Mouse (Mus musculus) embryo, embryonic 10.5 days (tissue): ENCODE results near the gene Isoc2a.
A peak's percentile ranks its signal among the peaks of the same experiment; 100 is the strongest.
"Not testable (repeated sequence)": the region's sequence is repeated elsewhere in the genome, so short reads cannot be mapped to it uniquely, and the experiment has no call there.

Source experiments
- DNase-seq: peaks from one replicate; pipeline ENCODE4 v3.0.0-alpha.2; 2015; ENCODE audit warnings: low spot score

Gene Isoc2a

DNA sequence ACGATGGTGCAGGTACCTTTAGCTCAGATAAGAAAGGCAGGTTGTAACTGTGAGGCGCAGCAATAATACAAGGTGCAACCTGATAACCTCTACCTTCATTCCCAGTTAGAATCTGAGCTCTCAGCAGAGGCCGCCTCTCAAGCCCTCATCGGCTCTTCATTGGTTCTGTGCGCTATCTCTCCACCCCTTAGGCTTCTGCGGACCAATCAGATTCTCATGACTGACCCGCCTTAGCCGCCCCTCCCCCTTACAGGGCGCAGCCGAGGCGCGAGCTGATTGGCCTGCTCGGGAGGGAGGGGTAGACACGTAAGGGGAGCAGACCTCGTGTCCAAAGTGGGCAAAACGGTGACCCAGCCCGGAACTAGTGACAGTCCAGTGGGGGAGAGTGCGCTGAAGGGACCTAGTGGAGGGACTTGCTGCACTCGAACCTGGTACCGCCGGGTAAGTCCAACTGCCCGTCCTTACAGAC is at the start of gene Isoc2a:
Gene Isoc2a (plus strand): TSS at position 401 of the 469 bp plus-strand sequence.
- peak; percentile 96 for DNase-seq

DNA sequence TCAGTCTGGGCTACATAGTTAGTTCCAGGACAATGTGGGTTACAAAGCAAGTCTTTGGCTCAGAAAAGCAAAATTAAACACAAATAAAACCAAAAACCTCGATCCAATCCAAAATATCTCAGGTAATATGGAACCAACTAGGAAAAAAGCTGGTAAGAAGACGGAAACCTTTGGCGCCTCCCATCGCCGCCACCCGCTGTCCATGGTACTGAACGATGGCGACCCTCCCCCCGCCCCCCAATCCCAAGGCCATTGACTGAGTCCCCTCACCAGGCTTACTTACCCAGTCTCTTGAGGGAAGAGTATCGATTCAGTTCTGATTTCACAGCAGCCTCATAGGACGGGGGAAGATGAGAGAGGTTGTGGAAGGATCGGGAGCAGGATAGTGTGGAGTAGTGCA is 46.5 kb upstream of the Isoc2a start:
- DNase-seq = peak; percentile 51

DNA sequence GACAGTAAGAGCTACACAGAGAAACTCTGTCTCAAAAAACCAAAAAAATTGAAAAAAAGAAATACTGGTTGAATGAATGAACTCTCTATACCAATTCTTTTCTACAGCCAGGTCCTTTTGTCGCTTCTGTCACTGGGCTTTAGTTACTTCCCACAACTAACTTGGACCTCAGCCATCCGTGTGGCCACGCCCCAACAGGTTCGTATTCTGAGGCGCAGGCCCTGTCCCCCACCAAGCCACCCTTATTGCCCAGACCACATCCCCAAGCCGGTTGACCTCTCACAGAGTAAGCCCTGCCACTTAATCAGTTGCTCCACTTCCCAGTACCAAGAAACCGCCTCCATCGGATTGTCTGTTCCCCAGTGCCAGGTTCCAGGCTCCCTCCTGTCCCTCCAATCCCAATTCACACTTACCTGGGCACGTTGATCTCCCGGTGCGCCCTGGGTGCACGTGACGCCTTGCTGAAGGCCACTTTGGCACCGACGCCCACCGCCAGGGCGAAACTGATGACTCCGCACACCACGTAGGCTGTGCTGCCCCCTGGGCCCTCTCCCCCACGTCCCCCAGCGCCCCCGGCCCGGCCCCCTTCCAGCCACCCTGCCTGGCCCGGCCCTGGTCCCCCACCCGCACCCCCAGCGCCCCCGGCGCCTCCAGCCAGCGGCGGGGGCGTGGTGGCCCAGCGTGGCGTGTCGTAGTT is 41.2 kb upstream of the Isoc2a start:
- no peak for DNase-seq

DNA sequence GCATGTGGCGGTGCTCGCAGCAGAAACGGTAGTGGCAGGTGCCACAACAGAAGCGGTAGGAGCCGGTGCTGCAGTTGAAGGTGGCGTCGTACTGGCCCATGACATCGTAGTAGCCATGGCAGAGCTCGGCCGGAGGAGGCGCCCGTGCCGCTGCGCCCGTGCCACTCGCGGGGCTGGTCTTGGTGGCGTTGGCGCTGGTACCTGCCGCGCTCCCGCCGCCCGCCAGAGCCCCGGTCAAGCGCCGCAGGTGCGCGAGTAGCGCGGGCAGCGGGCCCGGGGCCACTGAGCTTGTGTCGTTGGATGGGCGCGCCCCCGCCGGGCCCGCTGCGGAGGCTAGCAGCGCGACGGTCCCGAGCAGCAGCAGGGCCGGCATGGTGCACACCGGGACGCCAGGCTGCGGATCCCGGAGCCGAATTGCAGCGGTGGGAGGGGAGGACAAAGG is 40.6 kb upstream of the Isoc2a start:
- DNase-seq = peak; percentile 70

DNA sequence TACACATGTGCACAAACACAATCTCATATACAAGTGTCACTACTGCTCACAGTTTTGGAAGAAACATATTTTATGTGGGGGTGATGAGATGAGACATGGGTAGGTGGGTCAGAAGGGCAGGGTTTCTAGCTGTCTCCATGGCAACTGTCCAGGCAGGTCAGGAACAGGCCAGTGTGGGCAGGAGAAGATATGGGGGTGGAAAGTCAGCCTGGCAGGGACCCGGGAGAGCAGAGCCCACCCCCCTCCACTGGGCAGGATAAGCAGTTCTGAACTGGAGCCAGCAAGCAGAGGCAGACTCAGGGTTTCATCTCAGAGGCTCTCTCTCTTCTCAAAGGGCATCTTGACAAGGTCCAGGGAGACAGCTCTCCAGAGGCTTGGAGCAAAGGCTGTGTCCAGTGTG is 39.3 kb upstream of the Isoc2a start:
- no peak for DNase-seq

DNA sequence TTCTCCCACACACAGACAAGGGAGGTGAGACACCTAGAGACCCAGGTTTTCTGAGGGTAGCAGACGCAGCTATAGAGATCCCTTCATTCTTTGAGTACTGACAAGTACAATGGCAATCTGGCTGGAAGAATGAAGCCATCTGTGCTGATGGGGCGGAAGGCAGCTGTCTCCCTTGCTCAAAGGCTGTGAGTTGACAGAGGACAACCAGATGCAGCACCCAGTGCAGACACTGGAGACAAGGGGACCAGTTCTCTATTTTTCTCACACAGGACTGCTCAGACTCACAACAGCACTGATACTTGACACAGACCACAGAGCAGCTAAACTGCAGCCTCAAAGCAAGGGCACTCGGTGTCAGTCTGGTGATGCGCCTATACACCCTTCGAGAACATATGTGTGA is 34.9 kb upstream of the Isoc2a start:
- DNase-seq = no peak

DNA sequence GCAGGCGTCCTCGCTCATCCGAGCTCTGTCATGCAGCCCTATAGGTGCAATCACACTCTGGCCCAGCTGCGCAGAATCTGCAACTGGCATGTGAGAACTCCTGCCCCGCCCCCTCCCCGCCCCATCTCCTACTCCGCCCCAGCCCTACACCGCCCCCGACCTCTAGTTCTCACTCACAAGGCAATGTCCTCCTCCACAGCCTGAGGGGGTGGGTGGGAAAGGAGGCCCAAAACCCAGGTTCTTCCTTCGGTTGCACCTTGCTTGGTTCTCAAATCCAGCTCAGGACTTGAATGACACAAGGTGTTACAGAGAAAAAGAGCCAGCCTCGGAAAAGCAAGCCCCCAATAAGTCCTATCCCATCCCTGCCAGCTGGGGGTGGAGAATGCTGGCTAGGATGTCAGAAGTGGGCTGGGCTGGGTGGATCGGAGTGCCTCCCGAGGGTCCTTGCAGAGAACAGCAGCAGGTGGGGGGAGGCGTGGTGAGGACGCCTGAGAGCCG is 34.3 kb upstream of the Isoc2a start:
- peak; percentile 66 for DNase-seq

DNA sequence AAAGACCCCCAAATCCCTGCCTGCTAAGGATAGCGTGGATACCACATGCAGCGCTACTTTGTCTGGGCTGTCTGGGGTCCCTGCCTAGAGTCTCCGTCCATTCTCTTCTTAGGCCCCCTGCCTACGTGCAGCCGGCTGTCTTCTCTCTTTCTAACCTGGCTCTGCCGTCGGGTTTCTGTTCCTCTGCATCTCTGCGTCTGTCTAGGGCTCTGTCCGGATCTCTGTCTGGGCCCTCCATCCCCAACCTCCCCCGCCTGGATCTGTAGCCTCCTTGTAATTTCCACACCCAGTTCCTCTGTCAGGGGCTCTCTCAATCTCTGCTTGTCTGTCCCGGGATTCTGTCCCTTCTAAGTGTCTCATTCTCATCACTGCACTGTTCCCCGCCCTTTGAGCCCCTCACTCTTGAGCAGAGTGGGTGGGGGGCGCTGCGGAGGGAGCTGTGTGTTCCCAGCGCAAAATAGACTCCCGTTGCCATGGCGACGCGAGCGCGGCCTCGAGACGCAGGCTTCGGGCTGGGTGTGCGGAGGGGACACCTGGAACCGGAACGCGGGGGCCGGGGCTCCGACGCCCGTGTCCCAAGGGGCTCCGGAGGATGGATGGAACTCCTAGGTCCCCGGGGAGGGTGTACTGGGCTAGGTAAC is 33.2 kb upstream of the Isoc2a start:
- DNase-seq = peak; percentile 74

DNA sequence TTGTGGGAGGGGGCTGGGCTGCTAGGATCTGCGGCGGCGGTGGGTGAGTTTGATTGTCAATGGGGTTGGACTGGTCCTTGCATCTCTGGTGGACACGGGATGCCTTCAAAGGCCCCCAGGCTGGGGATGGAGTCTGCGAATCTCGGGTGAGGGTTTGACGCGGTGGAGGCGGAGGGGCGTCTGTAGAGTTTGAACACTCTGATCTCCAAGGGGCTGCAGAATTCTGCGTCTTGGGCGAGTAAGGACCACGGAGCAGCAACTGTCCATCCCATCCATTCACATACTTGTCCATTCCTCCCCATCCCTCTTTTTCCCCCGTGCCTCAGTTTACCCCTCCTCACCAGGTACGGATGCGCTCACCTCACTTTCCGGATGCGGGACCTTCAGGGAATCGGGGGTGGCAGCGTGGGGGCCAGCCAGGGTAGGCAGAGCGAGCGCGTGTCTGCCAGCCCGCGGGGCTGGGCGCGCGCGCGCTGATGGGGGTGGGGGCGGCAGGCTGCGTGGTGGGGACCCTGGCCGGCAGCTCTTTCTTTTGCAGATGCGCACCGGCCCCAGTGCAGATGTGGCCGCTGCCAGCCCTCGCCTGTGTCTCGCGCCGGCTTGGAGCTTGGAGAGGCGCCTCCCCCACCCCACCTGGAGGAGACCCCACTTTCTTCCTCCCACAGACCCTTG is 32.6 kb upstream of the Isoc2a start, which contains the start of gene Shisa7:
Gene Shisa7 (minus strand): TSS at position 452 of the 672 bp plus-strand sequence.
- DNase-seq = no peak

DNA sequence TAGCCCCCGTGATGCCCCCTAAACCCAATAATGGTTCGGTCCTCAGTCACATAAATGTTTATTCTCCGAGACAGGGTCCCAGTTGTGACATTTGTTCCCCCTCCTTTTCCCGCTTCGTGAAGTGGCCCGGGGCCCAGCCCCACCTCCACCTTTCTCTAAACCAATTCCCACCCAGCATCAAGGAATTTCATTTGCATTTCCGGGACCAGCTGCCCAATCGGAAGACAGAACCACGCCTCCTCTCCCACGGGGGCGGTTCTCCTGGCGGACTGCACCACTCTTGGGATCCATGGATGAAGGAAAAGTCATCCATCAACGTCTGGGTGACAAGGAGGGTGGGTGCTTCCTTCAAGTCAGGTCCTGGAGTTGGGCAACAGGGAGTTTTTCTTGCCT is 32.0 kb upstream of the Isoc2a start:
- DNase-seq = peak; percentile 94

DNA sequence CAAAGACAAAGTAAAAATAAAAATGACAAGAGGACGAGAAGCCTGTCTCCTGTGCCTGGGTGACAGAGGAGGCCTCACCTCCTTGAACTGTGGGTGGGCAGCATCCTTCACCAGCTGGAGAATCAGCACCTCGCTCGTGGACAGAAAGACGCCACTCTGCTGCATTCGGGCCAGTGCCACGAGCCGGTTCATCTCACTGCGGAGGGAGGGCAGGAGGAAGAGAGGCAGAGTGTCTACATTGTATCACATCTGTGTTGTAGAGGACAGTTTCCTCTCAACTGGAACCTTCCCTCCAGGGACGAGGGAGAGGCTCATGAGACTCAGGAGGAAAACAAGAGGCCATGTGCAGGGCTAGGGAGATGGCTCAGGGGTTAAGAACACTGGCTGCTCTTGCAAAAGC is 27.6 kb upstream of the Isoc2a start:
- DNase-seq = no peak

DNA sequence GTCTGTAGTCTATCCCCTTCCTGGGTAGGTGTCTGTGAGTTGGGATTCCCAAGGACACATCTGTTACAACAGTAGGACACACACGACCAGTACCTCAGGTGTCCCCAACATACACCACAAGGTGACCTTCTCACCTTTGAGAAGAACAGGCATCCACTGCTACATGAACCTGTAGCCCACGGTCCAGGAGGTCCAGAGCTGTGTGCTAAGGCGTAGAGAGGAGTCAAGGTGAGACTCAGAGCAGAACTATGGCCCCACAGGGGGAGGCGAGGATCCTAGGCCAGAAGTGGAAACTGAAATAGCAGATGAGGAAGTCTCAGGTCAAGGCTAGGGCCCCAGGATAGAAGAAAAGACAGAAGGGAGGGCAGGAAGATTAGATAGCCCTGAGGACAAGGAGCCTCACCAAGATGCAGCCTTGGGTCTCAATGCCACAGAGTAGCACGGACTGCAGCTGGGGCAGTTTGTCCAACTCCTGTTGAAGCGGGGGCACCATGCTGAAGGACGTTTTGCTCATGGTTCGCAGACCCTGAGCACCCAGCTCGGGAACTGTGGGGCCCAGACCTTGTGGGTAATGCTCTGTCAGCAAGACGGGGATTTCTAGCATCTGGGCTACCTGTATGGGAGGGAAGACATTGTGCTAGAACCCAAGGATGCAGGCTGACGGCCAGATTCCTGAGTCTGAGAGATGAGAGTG is 26.2 kb upstream of the Isoc2a start:
- no peak for DNase-seq

DNA sequence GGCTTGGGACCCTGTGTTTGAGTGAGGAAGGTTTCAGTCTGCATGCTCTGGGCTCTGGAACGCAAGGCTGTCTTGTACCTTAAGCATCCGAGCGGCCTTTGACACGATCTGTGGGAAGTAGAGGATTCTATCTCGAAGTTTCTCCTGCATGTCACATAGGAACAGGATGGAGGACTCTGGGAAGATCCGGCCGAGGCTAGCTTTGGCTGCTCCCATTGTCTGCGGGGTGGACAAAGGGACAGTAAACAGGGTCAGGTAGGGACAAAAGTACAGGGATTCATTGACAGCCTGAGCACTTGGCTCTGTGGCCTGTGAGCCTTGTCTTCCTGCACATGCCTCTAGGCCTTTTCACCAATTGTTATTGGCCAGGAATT is 25.7 kb upstream of the Isoc2a start:
- DNase-seq = no peak

DNA sequence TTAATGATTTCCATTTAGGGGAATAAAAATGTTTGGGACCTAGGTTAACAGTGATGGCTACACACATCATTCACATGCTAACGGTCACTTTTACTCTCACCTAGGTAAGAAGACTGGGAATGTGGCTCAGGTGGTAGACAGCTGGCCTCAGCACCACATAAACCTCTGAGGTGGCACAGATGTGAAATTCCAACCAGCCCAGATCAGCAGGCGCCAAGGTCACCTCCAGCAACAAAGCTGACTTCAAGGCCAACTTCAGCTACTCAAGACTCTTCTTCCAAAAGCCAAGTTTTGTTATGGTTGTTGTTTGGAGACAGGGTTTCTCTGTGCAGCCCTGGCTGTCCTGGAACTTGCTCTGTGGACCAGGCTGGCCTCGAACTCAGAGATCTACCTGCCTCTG is 23.3 kb upstream of the Isoc2a start:
- DNase-seq = no peak

DNA sequence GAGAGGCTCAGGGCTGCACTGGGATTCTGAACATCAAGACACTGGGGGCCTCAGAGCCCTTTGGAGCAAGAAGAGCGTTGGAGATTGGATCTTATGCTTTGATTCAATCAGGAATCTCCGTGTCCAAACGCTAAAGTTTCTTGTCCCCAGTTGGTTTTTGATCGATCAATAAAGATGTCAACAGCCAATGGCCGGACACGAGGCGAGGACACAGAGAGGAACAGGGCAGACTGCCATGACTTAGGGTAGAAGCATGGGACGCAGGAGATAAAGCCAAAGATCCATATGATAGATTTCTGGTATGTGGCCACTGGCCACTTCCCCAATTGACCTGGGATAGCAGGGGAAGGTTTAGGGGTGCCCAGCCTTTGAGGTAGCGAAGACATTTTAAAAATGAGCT is 20.4 kb upstream of the Isoc2a start:
- DNase-seq = no peak

DNA sequence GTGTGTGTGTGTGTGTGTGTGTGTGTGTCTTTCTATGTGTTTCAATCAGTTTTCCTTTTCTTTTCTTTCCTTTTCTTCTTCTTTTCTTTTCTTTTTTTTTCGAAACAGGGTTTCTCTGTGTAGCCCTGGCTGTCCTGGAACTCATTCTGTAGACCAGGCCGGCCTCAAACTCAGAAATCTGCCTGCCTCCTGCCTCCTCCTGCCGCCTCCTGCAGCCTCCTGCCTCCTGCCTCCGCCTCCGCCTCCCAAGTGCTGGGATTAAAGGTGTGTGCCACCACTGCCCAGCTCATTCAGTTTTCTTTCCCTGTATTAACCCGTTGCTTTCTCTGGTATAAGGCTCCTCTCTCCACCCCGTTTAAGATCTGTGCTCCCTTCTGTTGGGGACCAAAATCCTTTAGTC is 19.6 kb upstream of the Isoc2a start:
- no peak for DNase-seq

DNA sequence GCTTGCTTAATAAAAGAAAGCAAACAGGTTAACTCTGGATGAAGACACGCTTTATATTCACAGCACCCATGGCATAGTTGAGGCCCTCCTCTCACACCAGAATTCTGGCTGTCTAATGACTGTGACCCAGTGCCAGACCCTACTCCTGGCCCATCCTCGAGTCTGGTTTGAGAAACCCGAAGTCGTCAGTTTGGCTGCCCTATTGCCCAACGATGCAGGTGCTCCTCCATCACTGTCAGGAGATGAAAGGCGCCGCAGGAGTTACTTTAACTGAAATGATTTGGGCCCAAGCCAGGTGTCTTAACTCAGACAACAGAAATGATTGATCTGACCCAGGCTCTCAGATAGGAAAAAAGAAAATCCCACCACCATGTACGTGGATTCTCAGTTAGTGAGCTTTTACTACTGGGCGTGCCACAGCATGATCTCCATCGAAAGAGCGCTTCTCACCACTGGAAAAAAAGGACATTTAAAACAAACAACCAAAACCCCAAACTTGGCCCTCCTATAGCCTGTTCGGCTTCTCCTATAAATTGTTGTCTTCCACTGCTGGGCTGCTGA is 17.5 kb upstream of the Isoc2a start:
- no peak for DNase-seq

DNA sequence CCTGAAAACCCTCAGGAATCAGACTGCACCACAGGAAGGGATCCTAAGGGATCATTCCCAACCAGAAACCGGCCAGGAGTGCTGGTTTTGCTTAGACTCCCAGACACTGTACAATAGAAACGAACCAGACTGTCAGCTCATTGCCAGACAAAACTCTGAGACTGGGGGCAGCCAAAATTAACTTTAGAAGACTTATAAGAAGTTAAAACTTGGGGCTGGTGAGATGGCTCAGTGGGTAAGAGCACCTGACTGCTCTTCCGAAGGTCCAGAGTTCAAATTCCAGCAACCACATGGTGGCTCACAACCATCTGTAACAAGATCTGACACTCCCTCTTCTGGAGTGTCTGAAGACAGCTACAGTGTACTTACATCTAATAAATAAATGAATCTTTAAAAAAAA is 16.0 kb upstream of the Isoc2a start:
- not testable (repeated sequence) for DNase-seq

DNA sequence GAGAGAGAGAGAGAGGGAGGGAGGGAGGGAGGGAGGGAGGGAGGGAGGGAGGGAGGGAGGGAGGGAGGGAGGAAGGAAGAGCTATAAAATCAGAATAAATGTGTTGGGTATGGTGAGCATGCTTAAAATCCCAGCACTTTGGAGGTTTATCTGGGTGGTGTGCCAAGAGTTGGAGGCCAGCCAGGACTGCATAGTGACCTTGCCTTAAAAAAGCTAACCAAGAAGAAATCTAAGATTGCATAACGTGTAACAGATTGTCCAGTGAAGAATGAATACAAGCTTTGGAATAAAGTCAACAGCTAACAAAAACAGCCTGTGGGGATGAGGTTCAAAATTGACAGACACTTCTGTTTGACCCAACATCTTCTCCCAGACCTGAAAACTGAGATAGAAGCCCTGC is 13.9 kb upstream of the Isoc2a start:
- DNase-seq = no peak

DNA sequence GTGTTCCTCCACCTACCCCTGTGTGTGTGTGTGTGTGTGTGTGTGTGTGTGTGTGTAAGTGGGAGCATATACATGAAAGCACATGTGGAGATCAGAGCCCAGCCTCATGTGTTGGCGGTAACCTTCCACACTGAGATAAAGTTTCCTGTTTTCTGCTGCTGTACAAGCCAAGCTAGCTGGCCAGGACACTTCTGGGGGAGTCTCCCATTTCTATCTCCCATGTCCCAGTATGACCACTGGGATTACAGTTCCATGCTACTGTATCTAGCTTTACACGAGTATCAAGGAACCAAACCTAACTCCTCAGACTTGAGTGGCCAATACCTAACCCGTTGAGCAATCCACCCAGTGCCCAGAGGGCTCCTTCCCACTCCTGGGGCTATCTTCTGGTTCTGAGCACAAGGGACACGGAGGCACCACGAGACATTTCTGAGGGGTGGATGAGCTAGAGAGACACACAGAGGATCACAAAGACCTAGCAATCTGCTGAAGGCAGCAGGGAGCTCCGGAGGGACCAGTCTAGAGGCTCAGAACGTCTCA is 13.3 kb upstream of the Isoc2a start:
- DNase-seq = no peak

DNA sequence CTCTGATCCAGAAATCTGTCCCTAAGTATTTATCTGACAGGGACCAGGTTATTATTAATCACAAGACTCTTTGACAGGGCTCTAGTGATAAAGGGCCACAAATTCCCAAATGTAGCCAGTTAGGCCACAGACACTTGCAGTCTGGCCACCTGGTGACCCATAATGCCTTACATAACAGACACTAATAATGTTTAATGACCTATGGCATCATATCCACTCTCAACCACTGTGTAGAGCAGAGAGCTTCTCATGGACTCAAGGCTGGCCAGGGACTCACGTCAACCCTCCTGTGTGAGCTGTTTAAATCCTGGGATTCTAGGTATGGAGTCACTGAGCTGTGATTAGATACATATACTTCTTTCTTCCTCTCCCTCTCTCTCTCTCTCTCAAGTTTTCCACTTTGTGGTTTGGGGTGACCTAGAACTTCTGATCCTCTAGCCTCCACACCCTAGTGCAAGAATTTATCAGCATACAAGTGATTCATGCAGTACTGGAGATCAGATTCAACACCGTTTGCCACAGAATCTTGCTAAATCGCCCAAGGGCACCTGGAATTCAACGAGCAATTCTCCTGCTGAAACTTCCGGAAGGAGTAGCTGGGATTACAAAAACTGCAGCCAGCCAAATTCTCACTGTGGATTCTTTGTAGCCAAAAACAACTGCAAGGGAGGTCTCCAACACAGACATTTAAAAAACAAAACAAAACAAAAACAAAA is 12.7 kb upstream of the Isoc2a start:
- DNase-seq = no peak
